Mouse (Mus musculus) layer of hippocampus, adult 9-10 months (tissue): ENCODE results near the gene Scyl1.
A peak's percentile ranks its signal among the peaks of the same experiment; 100 is the strongest.

Source experiments
- DNase-seq: peaks from one replicate; pipeline ENCODE4 v3.0.0; 2022; ENCODE audit warnings: low spot score

The Scyl1 gene

GRCm38 (mm10) chr19:5787128-5787635 is 16.0 kb upstream of the Scyl1 start:
- DNase-seq: peak; percentile 92

- peak; percentile 85 for DNase-seq
Observed at GRCm38 (mm10) chr19:5786441-5787114, 15.4 kb upstream of the Scyl1 start.

- DNase-seq: no peak
Observed at GRCm38 (mm10) chr19:5784958-5785577, 13.8 kb upstream of the Scyl1 start.

GRCm38 (mm10) chr19:5782121-5782520 is 10.9 kb upstream of the Scyl1 start:
- DNase-seq: no peak

GRCm38 (mm10) chr19:5781532-5781931 is 10.3 kb upstream of the Scyl1 start:
- DNase-seq: no peak

GRCm38 (mm10) chr19:5780203-5780602 is 9.0 kb upstream of the Scyl1 start:
- DNase-seq: no peak

- DNase-seq: no peak
Observed at GRCm38 (mm10) chr19:5778312-5778711, 7.1 kb upstream of the Scyl1 start.

- no peak for DNase-seq
Observed at GRCm38 (mm10) chr19:5777387-5778032, 6.3 kb upstream of the Scyl1 start.

- no peak for DNase-seq
Observed at GRCm38 (mm10) chr19:5770311-5770710, 908 bp downstream of the Scyl1 start.

- no peak for DNase-seq
Observed at GRCm38 (mm10) chr19:5767271-5767670, 3.9 kb downstream of the Scyl1 start.

- no peak for DNase-seq
Observed at GRCm38 (mm10) chr19:5763163-5763562, 8.1 kb downstream of the Scyl1 start.

- DNase-seq: no peak
Observed at GRCm38 (mm10) chr19:5758878-5759403, 12.3 kb downstream of the Scyl1 start.

- no peak for DNase-seq
Observed at GRCm38 (mm10) chr19:5756991-5757636, 14.1 kb downstream of the Scyl1 start.

- DNase-seq: peak; percentile 42
Observed at GRCm38 (mm10) chr19:5756321-5756985, 14.8 kb downstream of the Scyl1 start.

GRCm38 (mm10) chr19:5751742-5752141 is 19.5 kb downstream of the Scyl1 start:
- no peak for DNase-seq

GRCm38 (mm10) chr19:5750951-5751350 is 20.3 kb downstream of the Scyl1 start:
- DNase-seq: no peak

- no peak for DNase-seq
Observed at GRCm38 (mm10) chr19:5749476-5749875, 21.7 kb downstream of the Scyl1 start.

- no peak for DNase-seq
Observed at GRCm38 (mm10) chr19:5746907-5747363, 24.3 kb downstream of the Scyl1 start.

- DNase-seq: no peak
Observed at GRCm38 (mm10) chr19:5745756-5746710, 25.2 kb downstream of the Scyl1 start.

- DNase-seq: no peak
Observed at GRCm38 (mm10) chr19:5743576-5743975, 27.6 kb downstream of the Scyl1 start.

- no peak for DNase-seq
Observed at GRCm38 (mm10) chr19:5742241-5742641, 29.0 kb downstream of the Scyl1 start.
